Mouse (Mus musculus) kidney, embryonic 15.5 days (tissue): ENCODE results near the gene Crybg2. TPM values are rescaled to one million over a fixed set of nuclear protein-coding genes. Genes with fewer than 3 reads are reported as not detected.

ENCODE experiments used
- ATAC-seq: fragments of 200-750 bp; cut with Nextera tagmentation; replicated peaks from 2 replicates; pipeline ENCODE4 v1.8.0; 2017; ENCODE audit warnings: moderate TSS enrichment; ENCODE audit not compliant: low FRiP score
- H3K27ac ChIP-seq: fragments of 300-500 bp; sonication (generic); 2 replicates; pipeline ENCODE4 v1.5.1; 2015; ENCODE audit warnings: mild to moderate bottlenecking, inconsistent platforms
- H3K27me3 ChIP-seq: fragments of 300-500 bp; sonication (generic); 2 replicates; pipeline ENCODE4 v1.6.1; 2015; ENCODE audit warnings: inconsistent platforms
- H3K36me3 ChIP-seq: fragments of 300-500 bp; sonication (generic); 2 replicates; pipeline ENCODE4 v1.6.1; 2015; ENCODE audit warnings: inconsistent platforms
- H3K4me1 ChIP-seq: fragments of 300-500 bp; sonication (generic); 2 replicates; pipeline ENCODE4 v1.6.1; 2015; ENCODE audit warnings: inconsistent platforms
- H3K4me2 ChIP-seq: fragments of 300-500 bp; sonication (generic); 2 replicates; pipeline ENCODE4 v1.6.1; 2015; ENCODE audit warnings: moderate library complexity, mild to moderate bottlenecking, inconsistent platforms
- H3K4me3 ChIP-seq: fragments of 300-500 bp; sonication (generic); replicated peaks from 2 replicates; pipeline ENCODE4 v1.5.1; 2015; ENCODE audit warnings: mild to moderate bottlenecking, inconsistent platforms
- H3K9ac ChIP-seq: fragments of 300-500 bp; sonication (generic); 2 replicates; pipeline ENCODE4 v1.6.1; 2015; ENCODE audit warnings: mild to moderate bottlenecking, inconsistent platforms
- H3K9me3 ChIP-seq: fragments of 300-500 bp; sonication (generic); replicated peaks from 2 replicates; pipeline ENCODE4 v1.6.1; 2016; ENCODE audit warnings: inconsistent platforms
- WGBS: fragments of 180-500 bp; shearing (Covaris S2); methylation state at CpG from one replicate; pipeline ENCODE4 v1.1.7; 2015; ENCODE audit warnings: mixed read lengths; 5-methylcytosine and 5-hydroxymethylcytosine counted together
- polyA plus RNA-seq: library from polyadenylated mRNA; unstranded; fragments of >200 nt; fragmentation: Nextera tagmentation; extraction: Ambion mirVana; gene quantifications from 2 replicates; pipeline ENCODE4 v1.2.1, GENCODE M21; 2015

The Crybg2 gene
- polyA plus RNA-seq, 1 experiment from 2014 or later: 3.9 TPM

DNA sequence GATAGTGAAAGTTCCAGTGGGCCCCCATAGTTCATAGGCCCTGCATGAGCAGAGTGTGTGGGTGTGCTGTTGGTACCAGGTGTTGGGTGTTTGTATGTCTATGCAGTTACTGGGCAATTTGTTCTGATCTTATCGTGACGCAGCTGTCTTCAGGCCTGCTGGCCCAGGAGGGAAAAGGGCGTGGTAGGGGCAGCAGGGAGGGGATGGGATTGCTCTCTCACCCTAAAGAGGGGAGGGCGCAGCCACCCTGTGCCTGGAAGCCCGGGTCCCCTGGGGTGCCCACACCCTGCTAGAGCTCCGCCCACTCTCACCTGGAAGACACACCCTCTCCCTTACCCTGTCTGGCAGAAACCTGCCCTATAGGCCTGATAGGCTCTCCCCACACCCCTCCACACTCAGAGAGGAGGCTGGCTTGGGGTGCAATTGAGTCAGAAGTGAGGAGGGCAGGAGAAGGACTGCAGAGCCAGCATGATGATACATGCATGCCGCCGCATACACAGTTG is 1.4 kb downstream of the Crybg2 start:
- no peak overlapping the region for H3K4me3 ChIP-seq
- H3K4me1 ChIP-seq: peaks cover 16% of the 10 kb centered on the region
- ATAC-seq: peak; percentile 58; the same call in 1 of the 2 replicates
- H3K9ac ChIP-seq: no peak overlapping the region
- H3K36me3 ChIP-seq: no peaks in the 10 kb centered on the region
- 47% methylated on average over 8 of the region's 8 CpGs for WGBS
- H3K27ac ChIP-seq: no peak overlapping the region
- peaks cover 29% of the 10 kb centered on the region for H3K27me3 ChIP-seq
- H3K4me2 ChIP-seq: no peak overlapping the region
- H3K9me3 ChIP-seq: no peaks in the 10 kb centered on the region

DNA sequence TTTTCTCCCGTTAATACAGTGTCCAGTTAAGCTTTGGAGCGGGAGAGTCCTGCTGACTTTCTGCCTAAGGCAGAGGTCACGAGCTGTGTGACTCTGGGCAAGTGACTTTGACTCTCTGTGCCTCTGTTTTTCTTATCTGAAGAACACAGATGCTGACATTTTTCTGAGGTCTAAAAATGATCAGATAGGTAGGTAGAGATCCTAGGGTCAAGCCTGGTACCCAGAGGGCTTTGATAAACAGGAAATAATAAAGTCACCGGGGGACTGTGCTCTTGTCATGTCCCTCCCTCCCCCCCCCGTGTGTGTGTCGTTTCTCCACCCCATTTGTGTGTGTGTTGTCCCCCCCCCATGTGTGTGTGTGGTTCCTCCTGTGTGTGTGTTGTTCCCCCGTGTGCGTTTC is 1.9 kb downstream of the Crybg2 start:
- no peak for ATAC-seq
- peaks cover 16% of the 10 kb centered on the region for H3K4me1 ChIP-seq
- no peak overlapping the region for H3K4me2 ChIP-seq
- H3K27me3 ChIP-seq: peaks cover 34% of the 10 kb centered on the region
- no peak overlapping the region for H3K27ac ChIP-seq
- 62% methylated on average over 8 of the region's 8 CpGs for WGBS
- no peak overlapping the region for H3K4me3 ChIP-seq
- H3K9ac ChIP-seq: no peak overlapping the region
- H3K36me3 ChIP-seq: no peaks in the 10 kb centered on the region
- no peaks in the 10 kb centered on the region for H3K9me3 ChIP-seq

DNA sequence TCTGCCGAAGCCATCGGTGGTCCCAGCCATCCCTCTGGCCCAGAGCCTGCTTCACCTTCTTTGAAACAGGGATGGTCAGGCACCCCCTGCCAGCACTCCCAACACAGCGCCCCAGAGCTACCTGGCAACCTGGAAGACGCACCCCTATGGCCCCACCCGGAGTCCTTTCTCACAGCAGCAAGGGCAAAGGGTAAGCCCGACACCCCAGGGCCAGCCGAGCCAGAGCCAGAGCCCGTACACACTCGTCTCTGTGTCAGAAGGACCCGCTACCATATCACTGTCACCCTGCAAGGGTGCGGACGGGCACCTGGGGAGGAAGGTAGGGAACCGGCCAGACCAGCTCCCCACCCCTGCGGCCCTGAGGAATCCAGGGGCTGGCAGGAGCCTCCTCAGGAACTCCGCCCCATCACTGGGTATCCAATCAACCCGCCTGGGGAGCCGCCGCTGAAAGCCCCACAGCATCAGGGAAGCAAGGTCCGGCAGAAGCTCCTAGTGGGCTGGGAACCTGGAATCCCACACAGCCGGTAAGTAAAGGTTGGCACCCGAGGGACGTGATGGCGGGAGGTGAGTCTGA is 4.9 kb downstream of the Crybg2 start:
- 18% methylated on average over 23 of the region's 23 CpGs for WGBS
- no peaks in the 10 kb centered on the region for H3K9me3 ChIP-seq
- H3K27ac ChIP-seq: no peak overlapping the region
- H3K36me3 ChIP-seq: no peaks in the 10 kb centered on the region
- ATAC-seq: no peak
- H3K9ac ChIP-seq: no peak overlapping the region
- peak overlapping the region; percentile 9; the same call in 1 of the 2 replicates for H3K4me3 ChIP-seq
- peaks cover 10% of the 10 kb centered on the region for H3K4me1 ChIP-seq
- peaks cover 34% of the 10 kb centered on the region for H3K27me3 ChIP-seq
- peak overlapping the region; percentile 34 for H3K4me2 ChIP-seq

DNA sequence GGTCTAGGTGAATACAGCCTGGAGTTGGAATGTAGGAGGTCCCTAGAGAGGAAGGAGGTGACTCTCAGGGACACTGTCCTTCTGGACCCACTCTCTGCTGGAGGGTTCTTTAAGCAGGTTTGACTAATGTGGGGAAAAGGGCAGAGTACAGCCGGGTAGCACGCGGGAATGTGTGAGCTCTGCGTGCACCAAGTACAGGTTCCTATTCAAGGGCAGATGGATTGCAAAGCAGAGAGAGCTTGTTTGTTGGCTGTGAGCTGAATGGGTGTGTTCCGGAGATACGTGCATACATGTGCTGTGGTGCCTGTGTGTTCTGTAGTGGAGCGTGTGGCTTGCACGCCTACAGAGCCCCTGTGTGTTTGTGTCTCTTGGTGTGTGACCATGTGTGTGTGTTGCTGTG is 6.8 kb downstream of the Crybg2 start:
- Histone ChIP-seq H3K4me2 (no peak overlapping the region), H3K27ac (no peak overlapping the region), H3K36me3 (no peaks in the 10 kb centered on the region), H3K4me1 (peaks cover 8% of the 10 kb centered on the region), H3K4me3 (no peak overlapping the region), H3K9me3 (no peaks in the 10 kb centered on the region), H3K9ac (no peak overlapping the region), H3K27me3 (peaks cover 29% of the 10 kb centered on the region)
- no peak for ATAC-seq
- WGBS: 89% methylated on average over 8 of the region's 8 CpGs

DNA sequence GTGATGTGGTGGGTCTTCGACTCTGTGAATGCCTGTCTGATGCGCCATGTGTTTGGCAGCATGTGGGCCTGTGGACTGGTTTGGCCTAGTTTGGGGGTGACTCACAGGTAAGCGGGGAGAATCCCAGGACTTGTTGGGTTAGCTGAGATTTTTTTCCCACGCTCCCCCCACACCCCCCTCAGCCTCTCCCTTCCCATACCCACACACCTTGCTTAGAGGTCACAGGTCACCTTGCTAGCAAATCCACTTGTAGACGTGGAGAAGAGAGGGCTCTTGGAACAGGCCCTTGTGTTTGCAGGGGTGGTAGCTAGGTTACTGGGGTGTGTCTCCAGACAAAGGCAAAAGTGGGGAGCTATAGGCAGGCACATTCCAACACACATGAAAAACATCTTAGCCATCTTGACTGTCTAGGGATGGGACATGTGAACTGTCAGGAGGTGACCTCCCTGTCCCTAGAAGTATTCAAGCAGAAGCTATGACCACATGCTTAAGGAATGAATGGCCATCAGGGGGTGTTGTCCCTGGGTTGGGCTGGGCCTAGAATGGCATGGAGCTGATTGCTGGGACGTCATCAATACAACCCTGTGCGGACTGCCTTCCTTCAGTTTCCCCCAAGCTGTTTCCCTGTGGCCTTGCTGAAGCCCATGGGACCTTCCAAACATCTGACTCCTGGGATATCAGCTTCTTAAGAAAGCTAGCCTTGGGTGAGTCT is 7.4 kb downstream of the Crybg2 start:
- H3K27ac ChIP-seq: no peak overlapping the region
- no peak for ATAC-seq

DNA sequence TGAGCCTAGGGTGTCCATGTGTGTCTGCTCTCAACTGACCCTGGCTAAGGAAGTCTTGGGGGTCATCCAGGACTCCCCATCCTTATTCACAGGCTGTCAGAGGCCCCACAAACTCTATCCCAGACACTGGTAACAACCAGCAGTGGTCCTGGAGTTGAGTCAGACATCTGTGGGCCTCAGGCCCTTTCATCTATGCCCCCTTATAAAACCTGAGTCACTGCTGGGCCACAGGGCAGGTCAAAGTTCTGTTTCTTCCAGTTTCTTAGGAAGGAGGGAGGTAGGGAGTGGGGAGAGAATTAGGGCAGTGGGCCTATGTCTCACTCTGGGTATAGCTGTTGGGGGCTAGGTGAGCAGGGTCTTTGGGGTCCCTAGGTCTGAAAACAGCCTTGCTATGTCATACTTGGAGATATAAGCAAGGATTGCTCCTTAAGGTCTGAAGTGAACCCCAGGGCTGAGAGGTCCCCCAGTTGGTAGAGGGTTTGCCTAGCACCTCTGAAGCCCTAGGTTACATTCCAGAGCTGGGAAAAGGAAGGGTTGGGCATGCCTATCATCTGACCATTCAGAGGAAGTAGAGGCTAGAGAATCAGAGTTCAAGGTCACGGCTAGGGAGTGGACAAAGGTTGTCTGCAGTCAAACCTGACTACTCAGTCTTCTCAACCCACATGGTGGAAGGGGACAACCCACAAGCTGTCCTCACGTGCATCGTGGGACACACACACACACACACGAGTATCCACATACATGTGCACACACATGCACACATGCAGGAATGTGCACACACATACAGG is 8.4 kb downstream of the Crybg2 start:
- ATAC-seq: no peak
- Histone ChIP-seq H3K27me3 (peaks cover 29% of the 10 kb centered on the region), H3K4me2 (no peak overlapping the region), H3K9ac (no peak overlapping the region), H3K36me3 (no peaks in the 10 kb centered on the region), H3K9me3 (no peaks in the 10 kb centered on the region), H3K4me1 (peaks cover 7% of the 10 kb centered on the region), H3K27ac (no peak overlapping the region), H3K4me3 (no peak overlapping the region)
- WGBS: 90% methylated on average over 4 of the region's 4 CpGs

More for the DNA sequence above, 7.4 kb downstream of the Crybg2 start:
- Histone ChIP-seq H3K27me3 (peaks cover 29% of the 10 kb centered on the region), H3K36me3 (no peaks in the 10 kb centered on the region), H3K4me1 (peaks cover 7% of the 10 kb centered on the region), H3K4me3 (no peak overlapping the region), H3K9me3 (no peaks in the 10 kb centered on the region), H3K9ac (no peak overlapping the region), H3K4me2 (no peak overlapping the region)
- 76% methylated on average over 7 of the region's 7 CpGs for WGBS

DNA sequence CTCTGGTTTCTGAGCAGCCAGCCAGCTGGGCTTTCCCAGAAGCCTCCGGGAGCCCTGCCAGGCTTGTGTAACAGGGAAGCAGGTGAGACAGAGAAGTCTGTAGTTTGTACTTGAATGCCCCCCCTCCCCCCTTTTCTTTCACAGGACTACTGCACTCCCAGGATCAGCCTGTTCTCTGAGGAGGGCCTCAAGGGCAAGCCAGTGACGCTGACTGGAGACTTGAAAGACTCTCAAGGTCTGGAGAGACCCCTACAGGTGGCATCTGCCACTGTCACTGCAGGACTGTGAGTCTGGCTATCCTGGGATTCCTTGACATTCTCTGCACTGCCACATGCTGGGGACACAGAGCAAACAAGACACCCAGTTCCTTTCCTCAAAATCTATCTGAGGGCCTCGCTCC is 18.1 kb downstream of the Crybg2 start:
- 13% methylated on average over 3 of the region's 3 CpGs for WGBS
- Histone ChIP-seq H3K36me3 (no peaks in the 10 kb centered on the region), H3K9me3 (no peaks in the 10 kb centered on the region), H3K27ac (no peak overlapping the region), H3K27me3 (peaks cover 28% of the 10 kb centered on the region), H3K4me3 (no peak overlapping the region), H3K4me2 (no peak overlapping the region), H3K9ac (no peak overlapping the region), H3K4me1 (peaks cover 20% of the 10 kb centered on the region)
- ATAC-seq: peak; percentile 33; the same call in 1 of the 2 replicates

DNA sequence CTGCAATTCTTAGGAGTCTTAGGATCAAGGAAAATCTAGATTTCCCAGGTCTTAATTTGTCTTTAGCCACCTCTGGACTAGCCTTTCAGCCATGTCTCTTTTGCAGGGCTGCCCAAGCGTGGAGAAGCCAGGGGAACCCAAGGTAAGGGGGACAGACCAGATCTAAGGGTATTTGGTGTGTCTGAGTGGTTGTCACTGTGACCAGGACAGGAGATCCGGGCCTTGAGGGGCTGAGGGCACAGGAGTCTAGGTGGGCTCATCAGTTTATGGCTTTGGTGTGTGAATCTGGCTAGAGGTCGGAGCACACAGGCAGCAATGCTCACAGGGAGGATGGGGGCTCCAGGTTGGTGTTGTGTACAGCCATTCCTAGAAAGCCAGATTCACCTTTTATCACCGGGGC is 20.1 kb downstream of the Crybg2 start:
- no peaks in the 10 kb centered on the region for H3K36me3 ChIP-seq
- WGBS: 81% methylated on average over 4 of the region's 4 CpGs
- no peak overlapping the region for H3K4me3 ChIP-seq
- ATAC-seq: no peak
- no peak overlapping the region for H3K4me2 ChIP-seq
- H3K4me1 ChIP-seq: peaks cover 20% of the 10 kb centered on the region
- H3K9me3 ChIP-seq: no peaks in the 10 kb centered on the region
- H3K9ac ChIP-seq: no peak overlapping the region
- no peak overlapping the region for H3K27ac ChIP-seq
- peaks cover 28% of the 10 kb centered on the region for H3K27me3 ChIP-seq

DNA sequence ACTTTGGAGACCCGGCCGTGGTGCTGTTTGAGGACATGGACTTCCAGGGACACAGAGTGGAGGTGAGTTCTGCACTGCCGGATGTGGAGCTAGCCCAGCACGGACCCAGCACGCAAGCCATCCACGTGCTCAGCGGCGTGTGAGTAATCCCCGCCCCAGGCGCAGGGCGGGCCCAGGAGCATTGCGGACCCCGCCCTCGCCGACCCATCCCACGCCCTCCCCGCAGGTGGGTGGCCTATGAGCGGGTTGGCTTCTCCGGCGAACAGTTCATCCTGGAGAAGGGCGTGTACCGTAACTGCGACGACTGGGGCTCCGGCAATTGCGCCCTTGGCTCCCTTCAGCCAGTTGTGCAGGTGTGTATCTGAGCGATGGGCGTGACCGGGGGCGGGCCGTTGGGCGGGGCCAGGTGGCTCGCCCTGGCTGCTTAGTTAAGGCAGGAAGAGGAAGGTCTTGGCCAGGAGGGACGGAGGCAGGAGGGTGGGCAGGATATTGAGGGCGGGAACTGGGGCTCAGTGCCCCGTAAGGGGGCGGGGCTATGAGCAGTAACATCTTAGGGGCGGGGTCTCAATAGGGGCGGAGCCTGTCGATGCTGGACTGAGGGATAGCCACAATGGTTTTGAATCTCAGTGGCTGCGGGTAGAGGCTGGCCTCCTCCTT is 21.2 kb downstream of the Crybg2 start:
- Histone ChIP-seq H3K36me3 (no peaks in the 10 kb centered on the region), H3K4me3 (peak overlapping the region; percentile 55), H3K4me1 (peaks cover 20% of the 10 kb centered on the region), H3K27me3 (peaks cover 28% of the 10 kb centered on the region), H3K27ac (0 out of 2 replicates have a peak overlapping the region, but pooled peaks have one; percentile 22), H3K4me2 (peak overlapping the region; percentile 92), H3K9me3 (no peaks in the 10 kb centered on the region), H3K9ac (peak overlapping the region; percentile 42; the same call in 1 of the 2 replicates)
- under 1% methylated on average over 41 of the region's 41 CpGs for WGBS
- ATAC-seq: peak; percentile 92

DNA sequence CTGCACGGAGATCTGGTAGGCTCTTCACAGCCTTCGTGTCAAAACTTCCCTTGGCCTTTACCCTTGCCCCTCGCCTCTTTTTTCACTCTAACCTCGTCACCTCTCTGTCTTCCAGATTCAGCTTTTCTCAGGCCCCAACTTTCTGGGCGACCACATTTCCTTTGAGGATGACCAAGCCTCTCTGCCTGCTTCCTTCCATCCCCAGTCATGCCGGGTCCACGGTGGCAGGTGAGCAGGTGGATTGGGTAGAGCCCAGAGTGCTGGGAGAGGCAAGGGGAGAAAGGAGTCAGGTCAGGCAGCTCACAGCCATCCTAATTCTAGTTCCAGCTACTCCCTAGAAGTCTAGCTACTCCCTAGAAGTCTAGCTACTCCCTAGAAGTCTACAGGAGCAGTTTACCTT is 21.8 kb downstream of the Crybg2 start:
- Histone ChIP-seq H3K4me2 (peak overlapping the region; percentile 92), H3K9ac (peak overlapping the region; percentile 42; the same call in 1 of the 2 replicates), H3K36me3 (no peaks in the 10 kb centered on the region), H3K9me3 (no peaks in the 10 kb centered on the region), H3K4me3 (peak overlapping the region; percentile 55), H3K4me1 (peaks cover 20% of the 10 kb centered on the region), H3K27me3 (peaks cover 28% of the 10 kb centered on the region), H3K27ac (no peak overlapping the region)
- ATAC-seq: no peak
- 16% methylated on average over 7 of the region's 7 CpGs for WGBS

DNA sequence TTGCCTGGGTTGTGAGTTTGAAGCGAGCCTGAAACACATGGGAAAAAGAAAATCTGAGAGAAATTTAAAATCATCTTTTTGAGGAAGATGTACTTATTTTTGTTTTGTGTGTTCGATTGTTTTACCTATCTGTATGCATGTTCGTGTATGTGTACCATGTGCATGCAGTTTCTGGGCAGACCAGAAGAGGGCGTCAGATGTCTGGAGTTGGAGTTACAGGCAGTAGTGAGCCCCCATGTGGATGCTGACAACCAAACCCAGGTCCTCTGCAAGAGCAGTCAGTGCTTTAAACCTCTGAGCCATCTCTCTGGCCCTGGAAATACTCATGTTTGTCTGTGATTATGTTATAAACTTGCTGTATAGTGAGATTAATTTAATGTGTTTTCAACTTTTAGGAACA is 24.4 kb downstream of the Crybg2 start:
- WGBS: 88% methylated on average over 4 of the region's 4 CpGs
- peaks cover 15% of the 10 kb centered on the region for H3K4me1 ChIP-seq

More for the DNA sequence above, 24.4 kb downstream of the Crybg2 start:
- Histone ChIP-seq H3K4me3 (no peak overlapping the region), H3K9ac (no peak overlapping the region), H3K9me3 (no peaks in the 10 kb centered on the region), H3K36me3 (no peaks in the 10 kb centered on the region), H3K27me3 (peaks cover 26% of the 10 kb centered on the region), H3K27ac (no peak overlapping the region), H3K4me2 (no peak overlapping the region)
- ATAC-seq: no peak
